Mouse (Mus musculus) heart, postnatal 0 days (tissue): ENCODE results near the gene Slc20a1.

Experiments
- CTCF ChIP-seq: IDR thresholded peaks from 2 replicates; pipeline ENCODE4 v1.5.1; 2016; ENCODE audit warnings: antibody characterized with exemption, control low read depth, low read depth
- EP300 ChIP-seq: IDR thresholded peaks from 2 replicates; pipeline ENCODE4 v1.6.1; 2016; ENCODE audit warnings: antibody characterized with exemption, low read depth

- no peak for TF ChIP-seq EP300
- no peak for TF ChIP-seq CTCF
These were observed 13.7 kb upstream of the Slc20a1 start for GRCm38 (mm10) chr2:129184853-129185252.
